Mouse (Mus musculus): ENCODE data around the gene Smdt1. TPM values are rescaled to one million over a fixed set of nuclear protein-coding genes. Genes with fewer than 3 reads are reported as not detected.

Gene Smdt1
- total RNA-seq (2021), result 100 to 1,000 TPM; 138 to 139 TPM

DNA sequence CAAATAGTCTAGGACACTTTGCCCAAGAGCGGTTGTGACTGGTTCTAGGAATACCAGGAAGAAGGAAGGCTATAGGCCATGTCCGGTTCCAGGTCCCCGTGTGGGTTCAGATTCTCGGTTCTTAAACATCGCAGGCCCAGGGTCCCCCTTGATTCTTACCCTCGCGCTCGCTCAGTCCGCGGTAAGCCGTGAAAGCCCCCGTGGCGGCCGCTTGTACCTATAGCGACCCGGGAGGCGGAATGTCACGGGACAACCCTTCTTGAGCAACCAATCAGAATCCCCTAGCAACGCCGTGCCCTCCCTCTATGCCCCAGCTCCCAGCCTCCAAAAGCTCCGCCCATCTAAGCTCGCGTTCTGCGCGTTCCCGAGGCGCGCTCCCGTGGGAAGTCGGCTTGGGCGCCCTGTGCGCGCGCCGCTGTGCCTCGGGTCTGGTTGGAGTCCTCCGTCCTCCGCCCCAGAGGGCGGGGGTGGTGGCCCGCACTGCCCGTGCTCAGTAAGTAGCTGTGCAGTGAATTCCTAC is at the start of gene Smdt1, which contains the start of the genes Naga and Pheta2:
TSS of gene Smdt1 (plus strand) at position 367 of the 520 bp plus-strand sequence.
TSS of gene Naga (minus strand) at position 333 of the 520 bp plus-strand sequence.
TSS of gene Pheta2 (plus strand) at position 350 of the 520 bp plus-strand sequence.
- DNase-seq, result peak; percentile 93 to 94

DNA sequence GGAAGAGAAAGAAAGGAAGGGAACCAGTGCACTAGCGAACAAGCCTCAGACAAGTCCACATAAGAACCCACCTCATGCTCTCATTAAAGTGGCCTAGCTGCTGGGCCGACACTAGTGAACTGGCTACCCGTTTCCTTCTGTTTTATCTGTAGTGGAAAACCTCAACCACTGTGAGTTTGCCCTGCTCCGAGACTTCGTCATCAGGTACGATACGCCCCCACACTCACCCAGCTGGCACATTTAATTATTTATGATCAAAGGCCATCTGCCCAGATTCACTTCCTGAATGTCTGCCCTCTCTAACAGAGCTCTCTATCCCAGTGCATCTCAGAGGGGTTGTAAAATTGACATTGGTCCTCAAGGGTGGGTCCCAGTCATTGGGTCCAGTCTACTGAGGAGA is 48.5 kb upstream of the Smdt1 start:
- no peak for DNase-seq

DNA sequence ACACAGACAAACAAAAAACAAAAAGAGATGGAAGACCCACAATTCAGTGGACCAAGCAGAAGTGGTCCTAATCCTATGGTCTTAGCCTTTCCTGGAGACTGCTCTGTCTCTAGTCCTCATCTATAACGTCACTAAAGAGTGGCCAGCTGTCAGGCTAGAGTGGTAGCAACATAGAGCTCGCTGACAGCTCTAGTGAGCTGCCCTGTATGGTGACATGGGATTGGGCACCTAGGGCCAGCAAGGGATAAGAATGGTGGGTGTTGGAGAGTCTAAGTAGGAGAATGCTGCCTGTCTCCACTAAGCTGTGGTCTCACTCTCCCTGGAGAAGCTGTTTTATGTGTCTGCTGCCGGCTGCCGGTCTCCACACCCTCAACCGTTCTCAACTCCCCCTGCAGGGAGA is 45.9 kb upstream of the Smdt1 start:
- no peak for DNase-seq

DNA sequence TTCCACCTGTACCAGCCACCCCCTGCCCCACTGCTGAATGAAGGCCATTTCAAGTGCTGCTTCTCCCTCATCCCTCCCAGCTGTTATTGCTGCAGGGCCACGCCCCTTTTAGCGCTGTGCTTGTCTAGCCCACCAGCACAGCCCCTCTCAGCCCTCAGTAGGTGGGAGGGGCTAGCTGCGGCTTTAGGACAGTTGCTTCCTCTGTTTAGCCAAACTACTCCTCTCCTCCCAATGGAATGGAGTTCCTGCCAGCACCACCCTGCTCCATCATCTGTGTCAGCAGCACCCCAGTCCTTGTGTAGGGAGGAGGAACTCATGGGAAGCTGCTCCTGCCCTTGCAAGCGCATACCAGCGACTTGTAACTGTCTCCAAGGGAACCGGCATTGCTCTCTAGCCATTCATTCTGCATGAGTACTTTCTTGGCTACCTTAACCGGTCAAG is 45.5 kb upstream of the Smdt1 start:
- no peak for DNase-seq

- no peak for DNase-seq
Observed at GRCm38 (mm10) chr15:82294059-82294458, 44.7 kb upstream of the Smdt1 start.

DNA sequence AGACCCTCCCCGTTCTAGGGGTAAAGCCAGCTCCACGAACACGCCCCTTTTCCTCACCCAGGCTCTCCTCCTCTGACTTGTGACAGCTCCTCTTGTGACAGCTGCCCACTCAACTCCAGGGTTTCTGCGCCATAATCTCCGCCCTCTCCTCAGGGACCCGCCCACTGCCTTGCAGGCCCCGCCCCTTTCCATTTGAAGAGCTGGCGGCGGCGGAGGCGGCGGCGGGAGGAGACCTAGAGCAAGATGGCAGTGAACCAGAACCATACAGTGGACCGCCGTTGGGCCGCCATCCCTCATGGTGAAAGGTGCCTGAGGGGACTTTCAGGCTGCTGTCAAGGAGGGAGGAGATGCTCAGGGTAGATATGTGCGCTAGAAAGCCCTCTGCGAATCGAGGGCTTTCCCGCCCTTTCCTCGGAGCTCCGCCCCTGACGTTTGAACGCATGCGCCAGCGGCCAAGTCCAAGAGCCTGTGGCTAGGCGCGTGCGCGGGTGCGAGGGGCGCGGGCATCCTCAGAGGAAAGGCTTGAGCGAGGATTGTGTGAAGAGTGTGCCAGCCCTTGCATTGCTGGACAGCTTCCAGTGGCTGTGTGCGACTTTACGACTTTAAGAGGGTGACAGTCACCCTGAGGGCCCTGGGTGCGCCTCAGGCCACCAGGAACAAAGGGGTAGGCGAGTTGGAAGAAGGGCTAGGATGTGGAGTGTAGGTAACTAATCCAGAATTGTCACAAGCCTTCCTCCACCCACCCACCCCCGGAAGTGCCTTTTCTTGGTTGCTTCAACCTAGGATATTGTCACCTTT is 39.8 kb upstream of the Smdt1 start, which contains the start of gene Wbp2nl:
TSS of gene Wbp2nl (plus strand) at position 191 of the 798 bp plus-strand sequence.
- no peak for DNase-seq

DNA sequence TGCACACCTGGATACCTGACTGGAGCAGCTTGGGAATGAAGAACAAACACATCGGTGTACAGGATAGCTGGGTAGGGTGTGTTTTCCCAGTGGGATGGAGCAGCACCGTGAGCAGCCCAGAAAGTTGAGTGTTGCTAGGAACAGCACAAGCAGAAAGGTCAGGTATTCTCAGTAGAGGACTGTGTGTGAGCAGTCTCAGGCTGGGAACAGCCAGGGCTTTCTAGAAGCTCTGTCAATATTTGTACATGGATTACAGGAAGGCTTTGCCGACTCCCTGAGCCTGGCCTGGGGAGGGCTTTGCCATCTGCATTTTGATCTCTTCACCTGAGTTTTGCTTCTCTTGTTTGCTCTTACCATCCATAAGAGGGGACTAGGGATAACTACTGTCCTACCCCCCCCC is 31.7 kb upstream of the Smdt1 start:
- DNase-seq, result no peak

GRCm38 (mm10) chr15:82308416-82308815 is 30.3 kb upstream of the Smdt1 start:
- DNase-seq, result no peak

GRCm38 (mm10) chr15:82317839-82318238 is 20.9 kb upstream of the Smdt1 start:
- DNase-seq, result no peak

- DNase-seq, result no peak
Observed at GRCm38 (mm10) chr15:82319613-82320012, 19.1 kb upstream of the Smdt1 start.

DNA sequence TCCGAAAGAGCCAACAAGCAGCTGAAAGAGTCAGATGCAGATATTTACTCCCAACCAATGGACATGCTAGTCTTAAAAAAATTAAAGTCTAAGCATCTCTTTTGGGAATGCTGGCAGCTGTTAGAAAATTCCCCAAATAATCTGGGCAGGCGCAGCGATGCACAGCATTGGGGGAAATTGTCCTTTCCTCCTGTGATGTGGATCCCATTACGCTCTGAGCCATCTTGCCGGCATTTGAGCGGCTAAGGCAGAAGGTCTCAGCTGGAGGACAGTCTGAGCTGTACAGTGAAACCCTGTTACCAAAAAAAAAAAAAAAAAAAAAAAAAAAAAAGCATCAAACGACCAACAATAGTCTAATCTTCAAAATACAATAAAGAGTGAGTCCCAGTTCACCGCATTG is 16.6 kb upstream of the Smdt1 start:
- no peak for DNase-seq

- DNase-seq, result no peak
Observed at GRCm38 (mm10) chr15:82325382-82325781, 13.4 kb upstream of the Smdt1 start.

- no peak for DNase-seq
Observed at GRCm38 (mm10) chr15:82335194-82335593, 3.6 kb upstream of the Smdt1 start.

DNA sequence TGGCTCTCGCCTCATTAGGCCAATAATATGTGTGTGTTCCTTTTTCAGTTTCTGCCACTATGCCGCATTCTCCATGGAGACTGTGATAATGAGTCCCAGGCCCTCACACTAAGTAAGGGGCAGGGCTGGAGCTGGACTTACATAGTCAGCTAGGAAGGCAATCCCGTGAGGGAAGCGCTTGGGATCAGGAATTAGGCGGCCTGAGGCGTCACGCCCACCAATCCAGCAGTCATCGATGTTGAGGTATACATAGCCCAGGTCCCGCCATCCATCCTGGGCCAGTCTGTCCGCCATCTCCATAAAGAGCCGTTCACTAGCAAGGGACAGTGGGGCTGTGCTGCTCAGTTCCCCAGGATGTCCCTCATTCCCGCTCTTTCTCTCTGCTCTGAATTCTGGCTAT is 2.1 kb upstream of the Smdt1 start:
- DNase-seq, result no peak

DNA sequence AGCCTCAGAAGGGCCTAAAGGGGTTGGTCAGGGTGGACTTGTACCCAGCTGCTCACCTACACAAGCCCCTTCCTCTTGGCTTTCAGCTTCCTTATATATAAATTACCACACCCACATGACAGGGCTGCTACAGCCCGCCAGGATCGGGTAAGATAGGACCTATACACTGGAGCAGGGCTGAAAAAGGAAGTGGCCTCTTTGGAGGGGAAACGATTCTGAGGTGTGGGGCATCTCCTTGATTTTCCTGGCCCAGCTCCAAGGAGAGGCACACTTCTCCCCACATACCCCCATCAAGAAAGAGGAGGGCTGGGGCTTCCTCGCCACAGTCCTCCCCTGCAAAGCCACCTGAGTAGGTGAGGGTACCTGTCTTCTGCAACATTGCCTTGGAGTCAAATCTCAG is 884 bp upstream of the Smdt1 start:
- DNase-seq, result no peak

GRCm38 (mm10) chr15:82339150-82339549 is 391 bp downstream of the Smdt1 start:
- DNase-seq, result no peak

DNA sequence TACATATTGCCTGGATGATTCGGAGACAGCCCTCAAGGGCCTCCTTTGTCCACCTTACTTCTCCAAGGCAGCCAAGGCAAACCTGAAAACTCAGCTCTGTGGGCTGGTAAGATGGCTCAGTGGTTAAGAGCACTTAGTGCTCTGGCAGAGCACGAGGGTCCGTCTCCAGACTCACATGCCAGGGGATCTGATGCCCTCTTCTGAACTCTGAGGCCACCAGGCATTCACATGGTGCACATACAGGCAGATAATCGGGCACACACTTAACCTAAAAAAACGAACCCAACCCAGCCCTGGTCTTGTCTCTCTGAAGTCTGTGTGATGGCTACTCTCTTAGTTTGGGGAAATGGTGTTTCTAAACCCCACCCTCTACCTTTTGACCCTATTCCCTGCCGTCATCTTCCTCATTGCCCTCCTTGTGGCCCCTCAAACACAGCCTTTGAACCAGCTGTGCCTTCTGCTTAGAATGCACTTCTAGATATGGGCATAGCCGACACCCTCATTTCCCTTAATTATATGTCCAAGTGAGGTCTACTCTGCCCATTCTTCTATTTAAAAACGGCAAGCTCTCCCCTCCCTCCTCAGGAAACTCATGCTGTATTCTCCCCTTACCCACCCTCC is 985 bp downstream of the Smdt1 start:
- no peak for DNase-seq

DNA sequence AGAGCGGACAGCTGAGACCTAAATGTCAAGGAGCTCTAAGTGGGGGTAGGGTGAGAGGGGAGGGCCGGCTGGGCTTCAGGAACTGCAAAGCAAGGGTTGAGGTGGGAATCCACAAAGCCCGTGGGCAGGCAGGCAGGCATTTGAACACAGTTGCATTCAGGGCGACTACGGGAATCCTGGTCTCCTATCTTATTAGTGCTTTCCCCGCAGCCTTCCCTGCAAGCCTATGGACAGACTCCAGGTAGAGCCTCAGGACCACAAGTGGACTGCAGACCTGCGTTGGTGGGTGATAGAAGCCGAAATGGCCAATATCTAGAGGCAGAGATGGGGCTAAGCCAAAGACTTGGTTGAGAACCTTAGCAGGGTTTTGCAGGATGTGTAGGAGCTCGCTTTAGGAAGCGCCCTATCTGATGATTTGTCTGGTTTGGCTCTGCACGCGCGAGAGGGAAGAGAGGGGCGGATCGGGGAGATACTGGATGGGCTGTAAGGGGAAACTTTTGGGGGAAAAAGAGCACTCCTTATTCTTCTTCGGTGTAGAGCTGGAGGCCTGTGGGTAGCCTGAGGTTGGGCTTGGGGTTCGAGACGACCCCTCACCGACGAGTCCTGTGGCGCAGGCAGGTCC is 1.8 kb downstream of the Smdt1 start:
- no peak for DNase-seq

DNA sequence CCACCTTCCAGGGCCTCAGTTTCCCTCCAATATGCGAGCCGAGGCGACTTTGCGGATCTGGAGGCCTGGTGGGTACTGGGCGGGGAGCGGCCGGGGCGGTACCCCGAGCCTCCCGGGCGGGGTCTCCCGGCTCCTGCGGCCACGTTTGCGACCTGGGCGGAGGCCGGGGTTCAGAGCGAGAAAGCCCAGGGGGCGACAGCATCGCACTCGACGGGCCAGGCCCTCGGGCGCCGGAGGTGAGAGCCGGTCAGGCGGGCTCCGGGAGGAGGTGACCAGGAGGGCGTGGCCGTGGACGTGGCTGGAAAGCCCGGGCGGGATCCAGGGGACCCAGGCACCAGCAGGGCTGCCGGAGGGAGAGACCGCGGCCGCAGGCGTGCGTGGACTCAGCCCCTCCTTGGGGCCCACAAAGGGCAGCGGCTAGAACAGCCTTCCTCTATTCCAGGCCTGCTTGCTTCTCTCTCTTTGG is 2.3 kb downstream of the Smdt1 start:
- DNase-seq, result no peak

DNA sequence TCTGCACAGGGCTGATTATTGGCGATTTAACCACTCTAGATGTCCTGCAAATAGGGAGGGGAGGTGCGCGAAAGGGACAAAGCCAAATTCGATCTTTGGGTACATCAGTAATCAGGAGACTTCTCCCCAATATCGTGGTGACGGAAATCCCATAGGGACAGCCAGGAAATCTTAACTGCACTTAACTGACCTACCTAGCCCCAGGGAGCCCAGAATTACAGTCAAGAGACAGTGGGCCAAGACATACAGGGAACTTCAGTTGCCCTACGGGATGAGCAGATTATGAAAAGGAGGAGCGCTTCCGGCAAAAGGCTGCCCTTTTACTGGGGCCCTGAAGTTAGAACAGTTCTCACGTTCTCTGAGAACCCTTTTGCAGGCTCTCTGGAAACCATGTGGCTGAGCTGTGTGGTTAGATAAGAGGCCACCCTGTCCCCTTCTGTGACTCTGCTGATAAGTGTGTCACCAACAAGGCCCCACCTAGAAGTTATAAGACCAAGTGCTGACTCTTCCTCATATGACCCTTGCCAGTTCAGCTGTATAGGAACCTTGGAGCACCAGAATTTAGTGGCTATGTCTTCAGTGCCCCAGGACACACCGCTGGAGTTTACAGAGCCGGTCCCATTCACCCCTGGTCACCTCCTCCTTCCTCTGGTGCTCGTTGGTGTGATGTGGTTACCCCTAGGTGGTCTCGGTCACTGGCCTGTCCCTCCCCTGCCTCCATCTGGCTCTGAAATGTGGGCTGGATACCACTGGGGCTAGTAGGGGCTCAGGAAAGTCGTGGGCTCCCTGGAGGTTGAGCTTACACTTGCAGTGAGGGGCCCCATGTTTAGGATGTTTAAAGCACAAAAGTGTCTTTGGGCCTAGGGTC is 3.1 kb downstream of the Smdt1 start:
- DNase-seq, result no peak

- no peak for DNase-seq
Observed at GRCm38 (mm10) chr15:82342543-82342935, 3.8 kb downstream of the Smdt1 start.
